Mouse (Mus musculus) heart, embryonic 13.5 days (tissue): ENCODE measurements at regions not wholly inside any gene's neighbourhood (a gene's known extent, or its start where the extent isn't known, plus 50 kb on each side); places are given as distances from the start of the nearest gene placed in this dataset.

Experiments
- ATAC-seq: fragments of 200-750 bp; cut with Nextera tagmentation; 2 replicates; pipeline ENCODE4 v1.8.0; 2017; ENCODE audit warnings: moderate TSS enrichment; ENCODE audit not compliant: insufficient number of reproducible peaks, low FRiP score, low TSS enrichment; ENCODE audit errors: extremely low read depth
- H3K27ac ChIP-seq: fragments of 300-500 bp; sonication (generic); replicated peaks from 2 replicates; pipeline ENCODE4 v1.5.1; 2015; ENCODE audit warnings: moderate library complexity, mild to moderate bottlenecking, inconsistent platforms
- H3K27me3 ChIP-seq: fragments of 300-500 bp; sonication (generic); replicated peaks from 2 replicates; pipeline ENCODE4 v1.6.1; 2015; ENCODE audit warnings: mild to moderate bottlenecking, inconsistent platforms
- H3K36me3 ChIP-seq: fragments of 300-500 bp; sonication (generic); 2 replicates; pipeline ENCODE4 v1.6.1; 2015; ENCODE audit warnings: mild to moderate bottlenecking, inconsistent platforms
- H3K4me1 ChIP-seq: fragments of 300-500 bp; sonication (generic); 2 replicates; pipeline ENCODE4 v1.6.1; 2015; ENCODE audit warnings: inconsistent platforms
- H3K4me2 ChIP-seq: fragments of 300-500 bp; sonication (generic); 2 replicates; pipeline ENCODE4 v1.6.1; 2015; ENCODE audit warnings: inconsistent platforms, mild to moderate bottlenecking, moderate library complexity
- H3K4me3 ChIP-seq: fragments of 300-500 bp; sonication (generic); 2 replicates; pipeline ENCODE4 v1.5.1; 2015; ENCODE audit warnings: moderate library complexity, mild to moderate bottlenecking, inconsistent platforms
- H3K9ac ChIP-seq: fragments of 300-500 bp; sonication (generic); 2 replicates; pipeline ENCODE4 v1.6.1; 2015; ENCODE audit warnings: inconsistent platforms, mild to moderate bottlenecking, moderate library complexity
- H3K9me3 ChIP-seq: fragments of 300-500 bp; sonication (generic); 2 replicates; pipeline ENCODE4 v1.6.1; 2016; ENCODE audit warnings: inconsistent platforms
- WGBS: fragments of 180-500 bp; shearing (Covaris S2); methylation state at CpG from one replicate; pipeline ENCODE4 v1.1.7; 2015; ENCODE audit warnings: mixed read lengths; 5-methylcytosine and 5-hydroxymethylcytosine counted together

DNA sequence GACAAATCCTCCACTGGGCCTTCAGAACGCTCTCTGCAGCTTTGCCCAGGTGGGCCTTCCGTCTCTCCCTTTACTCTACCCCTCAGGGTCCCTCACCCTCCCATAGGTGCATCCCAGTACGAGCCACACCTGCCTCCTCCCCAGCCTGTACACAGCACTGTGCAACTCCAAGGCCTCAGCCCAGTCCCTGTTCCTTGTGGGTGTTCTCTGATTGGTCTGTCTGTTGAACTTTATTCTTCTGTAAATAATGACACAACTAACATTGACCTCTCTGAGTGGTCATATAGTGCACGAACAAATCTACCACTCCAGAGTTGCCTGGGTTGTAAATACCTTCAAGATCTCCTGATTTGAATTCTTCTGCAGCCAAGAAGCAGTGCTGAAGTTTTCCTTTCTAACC is 167.8 kb upstream of the Hes1 start:
- no peaks in the 10 kb centered on the region for H3K27me3 ChIP-seq
- no peaks in the 10 kb centered on the region for H3K9me3 ChIP-seq
- WGBS, result 81% methylated on average over 4 of the region's 4 CpGs
- H3K4me2 ChIP-seq, result no peak overlapping the region
- H3K4me3 ChIP-seq, result no peak overlapping the region
- H3K27ac ChIP-seq, result no peak overlapping the region
- H3K4me1 ChIP-seq, result peaks cover 33% of the 10 kb centered on the region
- H3K9ac ChIP-seq, result no peak overlapping the region
- ATAC-seq, result no peak
- no peaks in the 10 kb centered on the region for H3K36me3 ChIP-seq

DNA sequence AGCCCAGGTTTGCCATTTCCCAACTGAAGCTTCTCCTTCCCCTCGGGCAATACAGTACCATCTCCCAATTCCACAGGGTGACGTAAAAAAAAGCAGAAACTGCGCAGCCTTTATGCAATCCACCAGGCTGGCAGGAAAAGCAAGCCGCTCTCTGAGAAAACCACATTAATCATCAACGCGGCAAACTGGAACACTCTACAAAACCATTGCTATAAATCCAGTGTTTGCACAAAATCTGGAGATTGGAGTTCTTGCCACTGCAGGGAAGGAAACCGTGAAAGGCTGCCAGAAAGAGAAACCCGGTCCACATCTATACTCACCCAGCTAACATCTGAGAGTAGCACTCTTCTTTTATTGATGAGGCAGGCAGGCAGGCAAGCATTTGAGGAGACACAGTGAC is 160.7 kb upstream of the Hes1 start:
- H3K27ac ChIP-seq, result no peak overlapping the region
- no peaks in the 10 kb centered on the region; the same call in 1 of the 2 replicates for H3K27me3 ChIP-seq
- peaks cover 9% of the 10 kb centered on the region for H3K4me1 ChIP-seq
- ATAC-seq, result no peak
- H3K9ac ChIP-seq, result no peak overlapping the region
- no peaks in the 10 kb centered on the region for H3K36me3 ChIP-seq
- 75% methylated on average over 8 of the region's 8 CpGs for WGBS
- H3K4me2 ChIP-seq, result no peak overlapping the region
- no peaks in the 10 kb centered on the region for H3K9me3 ChIP-seq
- H3K4me3 ChIP-seq, result no peak overlapping the region

DNA sequence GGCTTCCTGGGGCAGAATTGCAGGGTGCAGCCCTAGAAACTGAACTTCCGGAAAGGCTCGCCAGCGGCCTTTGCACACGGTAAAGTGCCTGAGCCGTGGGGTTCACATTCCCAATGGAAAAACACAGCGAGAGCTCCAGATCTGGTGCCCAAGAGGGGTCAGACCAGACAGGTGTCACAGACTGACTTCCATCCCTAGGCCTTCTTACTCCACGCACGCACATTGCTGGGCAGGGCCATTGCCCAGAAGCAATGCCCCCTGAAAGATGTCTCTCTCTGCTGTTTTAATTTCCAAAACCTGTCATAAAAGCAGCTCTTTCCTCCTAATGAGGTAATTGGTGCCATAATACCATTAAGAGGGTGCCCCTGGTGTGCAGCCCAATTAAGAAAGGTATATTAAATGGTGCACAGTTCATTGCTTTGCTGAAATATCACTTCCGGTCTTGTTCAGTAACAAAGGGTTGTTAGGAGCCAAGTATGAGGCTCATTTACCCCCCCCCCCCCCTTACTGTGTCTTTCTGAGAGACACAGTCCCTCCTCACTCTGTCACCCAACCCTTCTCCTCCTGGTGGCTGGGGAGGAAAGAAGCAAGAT is 159.9 kb upstream of the Hes1 start:
- Histone ChIP-seq H3K4me3 (no peak overlapping the region), H3K4me2 (no peak overlapping the region), H3K9ac (no peak overlapping the region), H3K4me1 (peaks cover 9% of the 10 kb centered on the region), H3K9me3 (no peaks in the 10 kb centered on the region), H3K27me3 (no peaks in the 10 kb centered on the region; the same call in 1 of the 2 replicates), H3K27ac (no peak overlapping the region), H3K36me3 (no peaks in the 10 kb centered on the region)
- 80% methylated on average over 9 of the region's 9 CpGs for WGBS
- no peak for ATAC-seq

DNA sequence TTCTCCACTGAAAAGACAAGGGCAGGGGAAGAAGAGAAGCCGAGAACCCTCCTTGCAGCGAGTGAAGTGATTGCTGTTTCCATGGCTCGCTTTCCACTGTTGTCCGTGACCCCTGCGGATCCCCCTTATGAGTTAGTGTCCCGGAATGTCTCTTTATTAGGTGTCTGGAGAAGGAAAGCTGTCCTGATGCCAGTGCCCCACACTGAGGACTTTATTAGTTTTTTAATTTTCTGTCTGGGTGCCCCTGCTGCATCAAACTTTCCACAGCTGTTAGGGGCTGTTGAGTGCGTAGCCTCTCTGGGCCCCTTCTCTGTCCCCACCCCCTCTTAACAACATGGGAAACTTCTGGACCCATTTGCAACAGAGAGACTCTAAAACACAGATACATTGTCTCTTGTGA is 156.9 kb upstream of the Hes1 start:
- H3K4me1 ChIP-seq, result peaks cover 16% of the 10 kb centered on the region
- no peak overlapping the region for H3K9ac ChIP-seq
- no peak overlapping the region for H3K4me2 ChIP-seq
- no peaks in the 10 kb centered on the region for H3K36me3 ChIP-seq
- H3K9me3 ChIP-seq, result peaks cover 5% of the 10 kb centered on the region; the same call in 1 of the 2 replicates
- no peak for ATAC-seq
- no peaks in the 10 kb centered on the region; the same call in 1 of the 2 replicates for H3K27me3 ChIP-seq
- no peak overlapping the region for H3K27ac ChIP-seq
- no peak overlapping the region for H3K4me3 ChIP-seq
- WGBS, result 81% methylated on average over 7 of the region's 7 CpGs

DNA sequence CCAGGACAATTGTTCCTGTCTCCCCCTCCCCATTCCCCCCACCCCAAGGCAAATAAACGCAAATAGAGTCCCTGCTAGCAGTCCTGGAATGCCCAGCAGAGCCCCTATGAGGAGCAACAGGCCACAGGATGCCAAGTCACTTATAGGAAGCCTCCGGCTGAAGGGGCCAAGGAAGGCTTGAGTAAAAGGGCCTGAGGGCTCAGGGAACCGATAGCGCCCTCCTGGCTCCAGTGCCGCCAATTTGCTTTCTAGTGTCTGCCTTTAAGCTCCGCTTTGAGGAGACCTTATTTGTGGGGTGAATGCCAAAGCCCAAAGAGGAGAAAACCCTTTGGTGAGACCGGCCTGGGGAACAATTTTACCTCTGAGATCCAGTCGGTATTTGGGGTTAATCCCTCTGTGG is 156.2 kb upstream of the Hes1 start:
- no peaks in the 10 kb centered on the region; the same call in 1 of the 2 replicates for H3K27me3 ChIP-seq
- no peak overlapping the region for H3K27ac ChIP-seq
- H3K4me1 ChIP-seq, result peaks cover 16% of the 10 kb centered on the region
- 47% methylated on average over 8 of the region's 8 CpGs for WGBS
- ATAC-seq, result no peak
- no peak overlapping the region for H3K9ac ChIP-seq
- peaks cover 5% of the 10 kb centered on the region; the same call in 1 of the 2 replicates for H3K9me3 ChIP-seq
- no peaks in the 10 kb centered on the region for H3K36me3 ChIP-seq
- H3K4me3 ChIP-seq, result no peak overlapping the region
- H3K4me2 ChIP-seq, result no peak overlapping the region

DNA sequence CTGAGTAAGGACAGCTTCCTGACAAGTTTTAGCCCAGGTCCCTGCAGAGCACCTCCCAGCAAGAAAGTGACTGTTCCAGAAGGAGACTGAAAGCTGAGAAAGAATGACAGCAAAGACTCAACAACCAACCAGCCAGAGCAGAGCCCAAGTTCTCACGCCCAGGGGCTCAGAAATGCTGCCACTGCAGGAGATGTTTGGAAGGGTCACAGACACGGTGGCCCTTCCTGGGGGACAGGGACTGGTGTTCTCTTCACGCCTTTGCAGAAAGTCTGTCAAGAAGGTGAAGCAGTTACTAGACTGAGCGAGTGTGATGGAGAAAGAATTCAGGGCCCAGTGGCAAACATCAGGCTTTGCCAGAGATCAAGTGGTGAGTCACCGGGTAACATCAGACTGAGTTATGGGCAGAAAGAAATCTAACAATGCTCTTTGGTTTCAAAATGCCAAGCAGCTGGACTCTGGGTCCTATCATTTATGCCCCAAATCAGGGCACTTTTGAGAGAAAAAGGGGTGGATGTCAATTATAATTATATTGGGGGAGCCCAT is 154.2 kb upstream of the Hes1 start:
- H3K4me2 ChIP-seq, result no peak overlapping the region
- ATAC-seq, result no peak
- peaks cover 19% of the 10 kb centered on the region for H3K4me1 ChIP-seq
- H3K9ac ChIP-seq, result no peak overlapping the region
- H3K9me3 ChIP-seq, result peaks cover 5% of the 10 kb centered on the region; the same call in 1 of the 2 replicates
- H3K4me3 ChIP-seq, result no peak overlapping the region
- no peak overlapping the region for H3K27ac ChIP-seq
- H3K36me3 ChIP-seq, result no peaks in the 10 kb centered on the region
- no peaks in the 10 kb centered on the region; the same call in 1 of the 2 replicates for H3K27me3 ChIP-seq
- 45% methylated on average over 5 of the region's 5 CpGs for WGBS

DNA sequence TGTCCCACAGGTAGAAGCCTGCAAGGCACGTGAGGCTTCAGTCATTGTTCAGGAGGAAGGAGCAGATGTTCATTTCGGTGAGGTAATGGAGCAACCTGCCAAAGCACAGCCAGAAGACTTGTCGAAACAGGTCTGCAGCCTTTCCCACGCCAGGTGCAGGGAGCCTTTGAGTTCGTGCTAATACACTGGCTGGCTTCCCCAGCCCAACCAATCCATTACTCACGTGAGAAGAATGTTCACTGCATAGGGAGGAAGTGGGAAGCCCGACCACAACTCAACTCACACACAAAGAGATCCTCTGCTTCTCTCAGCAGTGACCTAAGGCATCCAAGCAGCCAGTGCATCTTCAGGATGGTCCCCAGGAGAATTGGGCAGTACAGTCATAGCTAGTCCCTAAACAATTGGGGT is 153.0 kb upstream of the Hes1 start:
- Histone ChIP-seq H3K9ac (no peak overlapping the region), H3K9me3 (peaks cover 5% of the 10 kb centered on the region; the same call in 1 of the 2 replicates)
- ATAC-seq, result no peak

DNA sequence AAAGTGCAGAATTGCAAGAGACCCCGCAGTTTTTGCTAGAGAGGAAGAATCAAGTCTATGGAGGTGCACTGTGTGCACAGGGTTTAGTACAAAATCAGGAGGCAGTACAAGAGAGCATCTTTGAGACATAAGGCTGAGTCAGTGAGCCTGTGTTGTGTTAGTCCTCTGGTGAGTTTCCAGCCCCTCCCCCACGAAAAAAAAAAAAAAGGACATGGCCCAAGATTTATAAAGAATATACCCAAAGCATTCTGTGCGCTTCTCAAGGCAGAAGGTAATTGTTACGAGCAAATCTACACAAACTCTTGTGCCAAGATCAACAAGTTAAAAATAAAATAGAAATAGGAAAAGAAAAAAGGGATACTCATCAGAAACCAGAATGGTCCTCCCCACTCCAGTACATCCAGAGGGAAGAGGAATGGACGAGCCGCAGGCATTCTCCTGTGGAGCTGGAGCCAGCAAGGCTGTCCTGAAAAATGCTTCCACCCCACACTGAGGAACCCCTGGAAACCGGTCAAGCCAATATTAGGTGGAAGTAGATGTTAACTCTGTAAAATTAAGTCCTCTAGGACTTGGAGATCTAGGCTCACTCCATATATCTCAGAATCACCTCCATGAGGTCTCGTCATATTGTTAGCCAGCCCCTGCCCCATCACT is 150.7 kb upstream of the Hes1 start:
- Histone ChIP-seq H3K4me3 (no peak overlapping the region), H3K27me3 (no peaks in the 10 kb centered on the region), H3K4me2 (no peak overlapping the region), H3K9me3 (peaks cover 5% of the 10 kb centered on the region; the same call in 1 of the 2 replicates), H3K9ac (no peak overlapping the region), H3K27ac (no peak overlapping the region), H3K4me1 (peaks cover 10% of the 10 kb centered on the region), H3K36me3 (no peaks in the 10 kb centered on the region)
- WGBS, result 67% methylated on average over 8 of the region's 8 CpGs
- ATAC-seq, result no peak

More for the DNA sequence above, 153.0 kb upstream of the Hes1 start:
- H3K4me3 ChIP-seq, result no peak overlapping the region
- 52% methylated on average over 7 of the region's 7 CpGs for WGBS
- H3K36me3 ChIP-seq, result no peaks in the 10 kb centered on the region
- no peak overlapping the region for H3K27ac ChIP-seq
- H3K4me1 ChIP-seq, result peaks cover 19% of the 10 kb centered on the region
- H3K27me3 ChIP-seq, result no peaks in the 10 kb centered on the region
- H3K4me2 ChIP-seq, result no peak overlapping the region

DNA sequence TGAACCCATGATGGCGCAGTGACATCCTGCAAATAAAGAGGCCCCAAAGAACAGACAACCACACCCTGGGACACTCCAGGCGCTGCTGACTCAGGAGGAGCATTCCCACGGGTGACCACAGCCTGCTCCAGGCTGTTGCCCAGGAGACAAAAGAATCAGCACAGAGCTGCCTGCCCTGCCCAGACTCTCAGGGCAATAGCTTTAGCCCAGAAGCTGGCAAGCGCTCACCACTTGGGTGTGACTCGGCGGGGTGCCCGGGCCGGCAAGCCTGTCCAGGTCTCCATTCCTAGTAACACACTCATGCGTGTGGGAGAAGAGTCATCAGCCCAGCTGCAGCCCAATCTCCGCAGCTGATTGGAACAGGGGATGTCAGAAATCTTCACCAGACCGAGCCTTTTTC is 148.8 kb upstream of the Hes1 start:
- Histone ChIP-seq H3K9me3 (peaks cover 5% of the 10 kb centered on the region; the same call in 1 of the 2 replicates), H3K4me2 (no peak overlapping the region), H3K36me3 (no peaks in the 10 kb centered on the region), H3K27ac (no peak overlapping the region), H3K9ac (no peak overlapping the region), H3K4me1 (peaks cover 3% of the 10 kb centered on the region), H3K27me3 (no peaks in the 10 kb centered on the region), H3K4me3 (no peak overlapping the region)
- 62% methylated on average over 11 of the region's 11 CpGs for WGBS
- no peak for ATAC-seq

DNA sequence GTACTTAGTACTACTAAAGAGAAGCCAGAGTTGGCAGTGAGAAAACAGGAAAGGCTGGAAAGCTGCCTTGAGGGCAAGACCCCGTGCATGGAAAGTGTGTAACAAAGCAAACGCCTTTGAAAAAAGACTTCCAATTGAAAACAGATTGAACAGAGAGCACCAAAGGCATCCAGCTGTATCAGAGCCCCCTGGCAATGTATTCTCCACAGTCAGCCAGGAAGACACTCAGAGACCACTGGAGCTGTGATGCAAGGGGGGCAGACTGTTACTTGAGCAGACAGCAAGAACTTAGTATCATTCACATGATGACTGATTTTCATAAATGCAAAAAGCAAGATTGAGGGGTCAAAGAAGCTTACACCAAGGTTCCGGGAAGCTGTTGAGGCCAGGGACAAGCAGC is 146.2 kb upstream of the Hes1 start:
- no peaks in the 10 kb centered on the region for H3K36me3 ChIP-seq
- no peaks in the 10 kb centered on the region for H3K9me3 ChIP-seq
- 64% methylated on average over 3 of the region's 3 CpGs for WGBS
- 0 out of 2 replicates have a peak, but pooled peaks cover 3% of the 10 kb centered on the region for H3K4me1 ChIP-seq
- no peak overlapping the region for H3K4me2 ChIP-seq
- no peak overlapping the region for H3K9ac ChIP-seq
- no peak overlapping the region for H3K4me3 ChIP-seq
- no peaks in the 10 kb centered on the region for H3K27me3 ChIP-seq
- H3K27ac ChIP-seq, result no peak overlapping the region
- ATAC-seq, result no peak

DNA sequence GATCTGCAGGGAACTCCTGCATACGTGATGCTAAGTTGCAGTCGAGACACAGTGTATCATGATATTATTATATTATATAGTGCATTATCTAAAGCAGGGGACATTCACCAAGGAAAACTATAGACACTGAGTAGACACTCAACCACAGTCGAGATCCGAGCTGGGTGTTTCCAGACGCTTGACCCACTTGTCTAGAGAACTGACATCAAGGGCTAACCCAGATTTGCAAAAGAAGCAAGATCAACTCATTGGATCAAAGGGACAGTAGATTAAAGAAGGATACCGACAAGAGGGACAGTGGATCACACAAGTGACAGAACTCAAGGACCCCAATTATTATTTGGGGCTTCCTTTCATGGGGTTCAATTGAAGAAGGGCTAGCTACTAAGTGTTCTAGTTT is 145.8 kb upstream of the Hes1 start:
- H3K9me3 ChIP-seq, result no peaks in the 10 kb centered on the region
- H3K4me3 ChIP-seq, result no peak overlapping the region
- no peak overlapping the region for H3K27ac ChIP-seq
- no peak overlapping the region for H3K9ac ChIP-seq
- H3K4me1 ChIP-seq, result no peaks in the 10 kb centered on the region
- no peaks in the 10 kb centered on the region for H3K27me3 ChIP-seq
- ATAC-seq, result no peak
- H3K36me3 ChIP-seq, result no peaks in the 10 kb centered on the region
- no peak overlapping the region for H3K4me2 ChIP-seq
- 81% methylated on average over 6 of the region's 6 CpGs for WGBS

DNA sequence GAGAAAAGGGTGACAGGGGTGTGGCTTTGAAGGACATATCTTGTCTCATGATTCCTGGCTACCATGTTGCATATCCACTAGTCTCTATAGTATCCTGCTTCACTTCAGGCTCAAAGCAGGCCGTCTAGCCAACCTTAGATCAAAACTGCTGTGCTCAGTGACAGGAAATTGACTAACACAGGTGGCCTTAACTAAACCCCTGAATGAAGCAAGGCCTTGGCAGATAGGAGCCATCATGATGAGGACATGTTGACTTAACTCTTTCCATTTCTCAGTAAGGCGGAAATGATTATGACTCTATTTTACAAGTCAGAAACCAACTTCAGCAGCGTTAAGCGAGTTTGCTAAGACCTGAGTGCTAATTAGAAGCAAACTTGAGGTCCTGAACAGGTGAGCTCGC is 143.2 kb upstream of the Hes1 start:
- no peak for ATAC-seq
- 62% methylated on average over 5 of the region's 5 CpGs for WGBS
- no peaks in the 10 kb centered on the region for H3K27me3 ChIP-seq
- H3K4me2 ChIP-seq, result no peak overlapping the region
- H3K4me3 ChIP-seq, result no peak overlapping the region
- no peak overlapping the region for H3K9ac ChIP-seq
- no peaks in the 10 kb centered on the region; the same call in 1 of the 2 replicates for H3K9me3 ChIP-seq
- H3K36me3 ChIP-seq, result no peaks in the 10 kb centered on the region
- H3K27ac ChIP-seq, result no peak overlapping the region
- H3K4me1 ChIP-seq, result no peaks in the 10 kb centered on the region
